Comparison of ENCODE assay signal across 21 mouse cellular contexts in the genomic region with DNA sequence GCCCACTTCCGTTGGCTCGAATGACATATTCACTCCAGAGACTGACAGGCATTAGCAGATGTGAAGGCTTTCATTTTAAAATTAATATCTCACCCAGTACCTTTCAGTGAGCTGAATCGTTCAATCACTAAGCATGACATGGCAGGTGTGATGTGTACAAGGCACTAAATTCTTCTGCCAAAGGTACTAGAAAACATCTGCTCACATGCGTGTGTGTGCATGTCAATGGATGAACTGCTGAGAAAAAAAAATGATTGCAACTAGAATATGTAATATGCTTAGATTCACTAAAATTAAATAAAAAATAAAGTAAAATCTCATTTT.
DNase-seq lines count a peak whose midpoint lies in the region; ATAC-seq and TF ChIP-seq lines count a peak whose summit lies in the region.
"Had no signal": no experiment of that assay in that cellular context is flagged by ENCODE, and none has a peak within 500 bp of the region (broad histone marks: within the 10 kb centered on the region; RNA-seq: fewer than 3 reads in every experiment).

No protein-coding gene starts in this region.

- DNase-seq in embryonic facial prominence, embryonic 14.5 days (ENCODE audit: low spot score): peak; percentile 1
- DNase-seq in embryonic facial prominence, embryonic 10.5 days (ENCODE audit: low spot score): no peak
- no peak for DNase-seq in forebrain, postnatal 0 days
- no peak for DNase-seq in neural tube, embryonic 10.5 days (ENCODE audit: extremely low spot score, low spot score)
- DNase-seq: adrenal gland, adult 8-10 months; adrenal gland, postnatal 14 days; adrenal gland, postnatal 36 days; B cell, adult 2 months; cerebellum, adult 11-12 months; cerebellum, adult 2 months; cerebellum, adult 9-10 months; cerebellum, postnatal 10 days; cerebellum, postnatal 25 days had no signal

- no peak overlapping the region for H3K27ac ChIP-seq in embryonic facial prominence, embryonic 14.5 days (replicated peaks; ENCODE audit: low read depth, low read length)
- no peak overlapping the region for H3K27ac ChIP-seq in embryonic facial prominence, embryonic 10.5 days (replicated peaks)
- no peak overlapping the region for H3K27ac ChIP-seq in forebrain, embryonic 15.5 days (replicated peaks)
- no peak overlapping the region for H3K27ac ChIP-seq in forebrain, postnatal 0 days (ENCODE audit: low read depth, low read length)
- H3K27ac ChIP-seq in neural tube, embryonic 14.5 days (ENCODE audit: low read depth, low read length): no peak overlapping the region
- H3K27ac ChIP-seq: embryonic facial prominence, embryonic 13.5 days had no signal

- H3K4me2 ChIP-seq in embryonic facial prominence, embryonic 14.5 days (ENCODE audit: low read depth, low read length): no peak overlapping the region
- H3K4me2 ChIP-seq in forebrain, embryonic 15.5 days (replicated peaks): no peak overlapping the region
- H3K4me2 ChIP-seq in forebrain, postnatal 0 days (ENCODE audit: low read depth): no peak overlapping the region
- no peak overlapping the region for H3K4me2 ChIP-seq in neural tube, embryonic 14.5 days (ENCODE audit: low read depth, low read length)
- H3K4me2 ChIP-seq: embryonic facial prominence, embryonic 13.5 days had no signal

- no peaks in the 10 kb centered on the region for H3K4me1 ChIP-seq in embryonic facial prominence, embryonic 14.5 days (ENCODE audit: control insufficient read depth, insufficient read depth, low read length)
- H3K4me1 ChIP-seq in embryonic facial prominence, embryonic 10.5 days: no peaks in the 10 kb centered on the region
- H3K4me1 ChIP-seq in forebrain, embryonic 15.5 days: peaks cover 7% of the 10 kb centered on the region; the same call in 1 of the 2 replicates
- H3K4me1 ChIP-seq in forebrain, postnatal 0 days (ENCODE audit: insufficient read depth): no peaks in the 10 kb centered on the region
- H3K4me1 ChIP-seq in neural tube, embryonic 14.5 days (ENCODE audit: control insufficient read depth, insufficient read depth, low read length): no peaks in the 10 kb centered on the region
- H3K4me1 ChIP-seq: embryonic facial prominence, embryonic 13.5 days had no signal

- no peak overlapping the region for H3K4me3 ChIP-seq in embryonic facial prominence, embryonic 14.5 days (ENCODE audit: low read depth, low read length)
- no peak overlapping the region for H3K4me3 ChIP-seq in embryonic facial prominence, embryonic 10.5 days
- no peak overlapping the region for H3K4me3 ChIP-seq in forebrain, embryonic 15.5 days
- H3K4me3 ChIP-seq in forebrain, postnatal 0 days (ENCODE audit: low read depth, low read length): no peak overlapping the region
- H3K4me3 ChIP-seq in neural tube, embryonic 14.5 days (ENCODE audit: low read depth, low read length): no peak overlapping the region
- H3K4me3 ChIP-seq: embryonic facial prominence, embryonic 13.5 days had no signal

- H3K36me3 ChIP-seq in embryonic facial prominence, embryonic 14.5 days (ENCODE audit: control insufficient read depth, insufficient read depth, low read length): no peaks in the 10 kb centered on the region
- no peaks in the 10 kb centered on the region for H3K36me3 ChIP-seq in embryonic facial prominence, embryonic 10.5 days (replicated peaks)
- no peaks in the 10 kb centered on the region for H3K36me3 ChIP-seq in forebrain, embryonic 15.5 days
- H3K36me3 ChIP-seq in forebrain, postnatal 0 days (ENCODE audit: insufficient read depth): no peaks in the 10 kb centered on the region
- no peaks in the 10 kb centered on the region for H3K36me3 ChIP-seq in neural tube, embryonic 14.5 days (ENCODE audit: control insufficient read depth, insufficient read depth, low read length)
- H3K36me3 ChIP-seq: embryonic facial prominence, embryonic 13.5 days; G1E had no signal

- WGBS in embryonic facial prominence, embryonic 14.5 days: 66% methylated on average over 4 of the region's 4 CpGs
- WGBS in embryonic facial prominence, embryonic 10.5 days: 84% methylated on average over 4 of the region's 4 CpGs
- WGBS in forebrain, embryonic 15.5 days: 41% methylated on average over 4 of the region's 4 CpGs
- 50% methylated on average over 4 of the region's 4 CpGs for WGBS in forebrain, postnatal 0 days
- WGBS in neural tube, embryonic 14.5 days: 68% methylated on average over 4 of the region's 4 CpGs

- H3K27me3 ChIP-seq in embryonic facial prominence, embryonic 14.5 days (replicated peaks; ENCODE audit: control insufficient read depth, insufficient read depth, low read length): no peaks in the 10 kb centered on the region
- H3K27me3 ChIP-seq in embryonic facial prominence, embryonic 10.5 days (replicated peaks; ENCODE audit: low read depth, poor library complexity, severe bottlenecking): no peaks in the 10 kb centered on the region
- no peaks in the 10 kb centered on the region for H3K27me3 ChIP-seq in forebrain, embryonic 15.5 days
- no peaks in the 10 kb centered on the region for H3K27me3 ChIP-seq in forebrain, postnatal 0 days (ENCODE audit: insufficient read depth, low read length)
- no peaks in the 10 kb centered on the region for H3K27me3 ChIP-seq in neural tube, embryonic 14.5 days (ENCODE audit: control insufficient read depth, insufficient read depth, low read length)
- H3K27me3 ChIP-seq: CH12.LX; embryonic facial prominence, embryonic 13.5 days had no signal

- H3K9me3 ChIP-seq in embryonic facial prominence, embryonic 14.5 days (ENCODE audit: control insufficient read depth, low read length): no peaks in the 10 kb centered on the region
- no peaks in the 10 kb centered on the region for H3K9me3 ChIP-seq in embryonic facial prominence, embryonic 10.5 days
- H3K9me3 ChIP-seq in forebrain, embryonic 15.5 days: 0 out of 2 replicates have a peak, but pooled peaks cover 2% of the 10 kb centered on the region
- no peaks in the 10 kb centered on the region for H3K9me3 ChIP-seq in forebrain, postnatal 0 days (ENCODE audit: low read length)
- no peaks in the 10 kb centered on the region for H3K9me3 ChIP-seq in neural tube, embryonic 14.5 days (ENCODE audit: control insufficient read depth, low read length)
- H3K9me3 ChIP-seq: embryonic facial prominence, embryonic 13.5 days; G1E had no signal

- ATAC-seq in embryonic facial prominence, embryonic 14.5 days (ENCODE audit: low read depth): no peak
- ATAC-seq in forebrain, embryonic 15.5 days (replicated peaks): peak; percentile 33; the same call in 1 of the 2 replicates
- ATAC-seq in forebrain, postnatal 0 days: no peak
- ATAC-seq in neural tube, embryonic 14.5 days (ENCODE audit: low read depth): peak; percentile 56; the same call in 1 of the 2 replicates
- ATAC-seq: activated CD4-positive, CD25-positive, alpha-beta regulatory T cell, adult 4 months; CD4-positive, CD25-positive, alpha-beta regulatory T cell, adult 4 months; Patski had no signal

- H3K9ac ChIP-seq in embryonic facial prominence, embryonic 14.5 days (ENCODE audit: low read depth, low read length): no peak overlapping the region
- H3K9ac ChIP-seq in forebrain, embryonic 15.5 days (replicated peaks): no peak overlapping the region
- no peak overlapping the region for H3K9ac ChIP-seq in forebrain, postnatal 0 days
- H3K9ac ChIP-seq in neural tube, embryonic 14.5 days (replicated peaks; ENCODE audit: low read depth, low read length): no peak overlapping the region
- H3K9ac ChIP-seq: embryonic facial prominence, embryonic 13.5 days had no signal

- no peak for TF ChIP-seq CTCF in forebrain, postnatal 0 days (IDR thresholded peaks at IDR 0.05; ENCODE audit: low read depth)

Comparison
In these comparisons a context has a peak if more than half of its experiments do, and no peak if none do; other contexts are left out.
1. ATAC-seq: peak in forebrain, embryonic 15.5 days (single experiment) and neural tube, embryonic 14.5 days (single experiment); none in embryonic facial prominence, embryonic 14.5 days (single experiment) and forebrain, postnatal 0 days (single experiment).